Mouse (Mus musculus): ENCODE measurements at regions not wholly inside any gene's neighbourhood (a gene's known extent, or its start where the extent isn't known, plus 50 kb on each side); places are given as distances from the start of the nearest gene placed in this dataset.
A peak's percentile ranks its signal among the peaks of the same experiment; 100 is the strongest.

GRCm38 (mm10) chr6:52475676-52476075, 162.4 kb downstream of the Evx1 start:
- H3K9ac ChIP-seq (replicated peaks) = no peak overlapping the region
- peaks cover 0 to 4% of the 10 kb centered on the region in 2 experiments; a peak in 2 of 4 replicates for H3K4me1 ChIP-seq (replicated peaks; ENCODE audit: control insufficient read depth in 2 of 2, insufficient read depth in 2 of 2, low read length in 1 of 2)
- H3K36me3 ChIP-seq (replicated peaks; ENCODE audit: control insufficient read depth, insufficient read depth, low read depth) = no peaks in the 10 kb centered on the region
- H3K9me3 ChIP-seq (ENCODE audit: control insufficient read depth, low read length) = no peaks in the 10 kb centered on the region
- no peak overlapping the region for H3K4me2 ChIP-seq (ENCODE audit: low read depth)
- DNase-seq (ENCODE audit: low read depth in 3 of 3, low spot score in 3 of 3) = no peak
- no peak overlapping the region for H3K4me3 ChIP-seq (ENCODE audit: insufficient read depth in 1 of 2, low read depth in 2 of 2, low read length in 2 of 2)
- no peak overlapping the region for H3K27ac ChIP-seq
- WGBS (ENCODE audit: insufficient replicate concordance) = 67% methylated on average over 8 of the region's 8 CpGs
- ATAC-seq (ENCODE audit: insufficient read depth) = no peak
- TF ChIP-seq CTCF (IDR thresholded peaks at IDR 0.05; ENCODE audit: low read depth) (no peak), EP300 (IDR thresholded peaks at IDR 0.05; ENCODE audit: low read depth) (no peak)
- H3K27me3 ChIP-seq (ENCODE audit: control insufficient read depth, insufficient read depth, low read length) = no peaks in the 10 kb centered on the region

GRCm38 (mm10) chr6:52476907-52477306, 163.3 kb downstream of the Hibadh start:
- WGBS (ENCODE audit: insufficient replicate concordance) = 26% methylated on average over 7 of the region's 7 CpGs
- H3K9me3 ChIP-seq (ENCODE audit: control insufficient read depth, low read length) = no peaks in the 10 kb centered on the region
- no peak overlapping the region for H3K9ac ChIP-seq (replicated peaks)
- H3K36me3 ChIP-seq (replicated peaks; ENCODE audit: control insufficient read depth, insufficient read depth, low read depth) = no peaks in the 10 kb centered on the region
- DNase-seq (ENCODE audit: low read depth in 3 of 3, low spot score in 3 of 3) (no peak), ATAC-seq (ENCODE audit: insufficient read depth) (no peak)
- no peak overlapping the region for H3K27ac ChIP-seq
- H3K4me3 ChIP-seq (ENCODE audit: insufficient read depth in 1 of 2, low read depth in 2 of 2, low read length in 2 of 2) = no peak overlapping the region
- no peaks in the 10 kb centered on the region for H3K27me3 ChIP-seq (ENCODE audit: control insufficient read depth, insufficient read depth, low read length)
- no peak overlapping the region for H3K4me2 ChIP-seq (ENCODE audit: low read depth)
- peaks cover 0 to 4% of the 10 kb centered on the region in 2 experiments; a peak in 2 of 4 replicates for H3K4me1 ChIP-seq (replicated peaks; ENCODE audit: control insufficient read depth in 2 of 2, insufficient read depth in 2 of 2, low read length in 1 of 2)
- TF ChIP-seq CTCF (IDR thresholded peaks at IDR 0.05; ENCODE audit: low read depth) (no peak), EP300 (IDR thresholded peaks at IDR 0.05; ENCODE audit: low read depth) (no peak)

GRCm38 (mm10) chr6:52477380-52477779, 162.8 kb downstream of the Hibadh start:
- H3K9ac ChIP-seq (replicated peaks) = no peak overlapping the region
- H3K4me1 ChIP-seq (replicated peaks; ENCODE audit: control insufficient read depth in 2 of 2, insufficient read depth in 2 of 2, low read length in 1 of 2) = peaks cover 0 to 4% of the 10 kb centered on the region in 2 experiments; a peak in 2 of 4 replicates
- H3K36me3 ChIP-seq (replicated peaks; ENCODE audit: control insufficient read depth, insufficient read depth, low read depth) = no peaks in the 10 kb centered on the region
- TF ChIP-seq CTCF (IDR thresholded peaks at IDR 0.05; ENCODE audit: low read depth) (no peak), EP300 (IDR thresholded peaks at IDR 0.05; ENCODE audit: low read depth) (no peak)
- no peak overlapping the region for H3K4me2 ChIP-seq (ENCODE audit: low read depth)
- H3K27me3 ChIP-seq (ENCODE audit: control insufficient read depth, insufficient read depth, low read length) = no peaks in the 10 kb centered on the region
- H3K4me3 ChIP-seq (ENCODE audit: insufficient read depth in 1 of 2, low read depth in 2 of 2, low read length in 2 of 2) = no peak overlapping the region
- DNase-seq (ENCODE audit: low read depth in 3 of 3, low spot score in 3 of 3) = peak in 1 of 3 experiments; percentile 7
- 15% methylated on average over 7 of the region's 7 CpGs for WGBS (ENCODE audit: insufficient replicate concordance)
- no peak for ATAC-seq (ENCODE audit: insufficient read depth)
- no peaks in the 10 kb centered on the region for H3K9me3 ChIP-seq (ENCODE audit: control insufficient read depth, low read length)
- H3K27ac ChIP-seq = no peak overlapping the region

- H3K9ac ChIP-seq (replicated peaks) = no peak overlapping the region
- TF ChIP-seq CTCF (IDR thresholded peaks at IDR 0.05; ENCODE audit: low read depth) (no peak), EP300 (IDR thresholded peaks at IDR 0.05; ENCODE audit: low read depth) (no peak)
- DNase-seq (ENCODE audit: low read depth in 3 of 3, low spot score in 3 of 3) (no peak), ATAC-seq (ENCODE audit: insufficient read depth) (no peak)
- H3K9me3 ChIP-seq (ENCODE audit: control insufficient read depth, low read length) = no peaks in the 10 kb centered on the region
- H3K4me3 ChIP-seq (ENCODE audit: insufficient read depth in 1 of 2, low read depth in 2 of 2, low read length in 2 of 2) = no peak overlapping the region
- H3K27ac ChIP-seq = no peak overlapping the region
- no peaks in the 10 kb centered on the region for H3K36me3 ChIP-seq (replicated peaks; ENCODE audit: control insufficient read depth, insufficient read depth, low read depth)
- no peaks in the 10 kb centered on the region for H3K27me3 ChIP-seq (ENCODE audit: control insufficient read depth, insufficient read depth, low read length)
- peaks cover 0 to 4% of the 10 kb centered on the region in 2 experiments; a peak in 2 of 4 replicates for H3K4me1 ChIP-seq (replicated peaks; ENCODE audit: control insufficient read depth in 2 of 2, insufficient read depth in 2 of 2, low read length in 1 of 2)
- WGBS (ENCODE audit: insufficient replicate concordance) = 56% methylated on average over 2 of the region's 2 CpGs
- no peak overlapping the region for H3K4me2 ChIP-seq (ENCODE audit: low read depth)
These were observed 161.6 kb downstream of the Hibadh start for GRCm38 (mm10) chr6:52478624-52479023.

GRCm38 (mm10) chr6:52479200-52479599, 161.0 kb downstream of the Hibadh start:
- Histone ChIP-seq H3K4me2 (ENCODE audit: low read depth) (no peak overlapping the region), H3K9ac (replicated peaks) (no peak overlapping the region), H3K4me3 (ENCODE audit: insufficient read depth in 1 of 2, low read depth in 2 of 2, low read length in 2 of 2) (no peak overlapping the region), H3K36me3 (replicated peaks; ENCODE audit: control insufficient read depth, insufficient read depth, low read depth) (no peaks in the 10 kb centered on the region), H3K27ac (no peak overlapping the region), H3K4me1 (replicated peaks; ENCODE audit: control insufficient read depth in 2 of 2, insufficient read depth in 2 of 2, low read length in 1 of 2) (peaks cover 0 to 4% of the 10 kb centered on the region in 2 experiments; a peak in 2 of 4 replicates), H3K9me3 (ENCODE audit: control insufficient read depth, low read length) (no peaks in the 10 kb centered on the region), H3K27me3 (ENCODE audit: control insufficient read depth, insufficient read depth, low read length) (no peaks in the 10 kb centered on the region)
- ATAC-seq (ENCODE audit: insufficient read depth) (no peak), DNase-seq (ENCODE audit: low read depth in 3 of 3, low spot score in 3 of 3) (no peak)
- whole genome bisulfite sequencing (ENCODE audit: insufficient replicate concordance) = 30% methylated on average over 12 of the region's 12 CpGs
- TF ChIP-seq CTCF (IDR thresholded peaks at IDR 0.05; ENCODE audit: low read depth) = no peak
- no peak for TF ChIP-seq EP300 (IDR thresholded peaks at IDR 0.05; ENCODE audit: low read depth)
